Mouse (Mus musculus) limb, embryonic 15.5 days (tissue): ENCODE data around the gene Cog3. TPM values are rescaled to one million over a fixed set of nuclear protein-coding genes. Genes with fewer than 3 reads are reported as not detected.
A peak's percentile ranks its signal among the peaks of the same experiment; 100 is the strongest.

Experiments used
- ATAC-seq: fragments of 200-750 bp; cut with Nextera tagmentation; 2 replicates; pipeline ENCODE4 v1.8.0; 2017; ENCODE audit warnings: low read depth, moderate TSS enrichment; ENCODE audit not compliant: insufficient number of reproducible peaks, low FRiP score, low TSS enrichment
- H3K27ac ChIP-seq: fragments of 300-500 bp; sonication (generic); 2 replicates; pipeline ENCODE4 v1.5.1; 2015; ENCODE audit warnings: moderate library complexity, mild to moderate bottlenecking, inconsistent platforms
- H3K27me3 ChIP-seq: fragments of 300-500 bp; sonication (generic); 2 replicates; pipeline ENCODE4 v1.6.1; 2015; ENCODE audit warnings: inconsistent platforms
- H3K36me3 ChIP-seq: fragments of 300-500 bp; sonication (generic); 2 replicates; pipeline ENCODE4 v1.6.1; 2015; ENCODE audit warnings: inconsistent platforms
- H3K4me1 ChIP-seq: fragments of 300-500 bp; sonication (generic); 2 replicates; pipeline ENCODE4 v1.6.1; 2015; ENCODE audit warnings: inconsistent platforms
- H3K4me2 ChIP-seq: fragments of 300-500 bp; sonication (generic); 2 replicates; pipeline ENCODE4 v1.6.1; 2015; ENCODE audit warnings: mild to moderate bottlenecking, inconsistent platforms
- H3K4me3 ChIP-seq: fragments of 300-500 bp; sonication (generic); 2 replicates; pipeline ENCODE4 v1.5.1; 2015; ENCODE audit warnings: mild to moderate bottlenecking, inconsistent platforms
- H3K9ac ChIP-seq: fragments of 300-500 bp; sonication (generic); 2 replicates; pipeline ENCODE4 v1.6.1; 2015; ENCODE audit warnings: inconsistent platforms
- H3K9me3 ChIP-seq: fragments of 300-500 bp; sonication (generic); 2 replicates; pipeline ENCODE4 v1.6.1; 2016; ENCODE audit warnings: inconsistent platforms
- WGBS: fragments of 180-500 bp; shearing (Covaris S2); methylation state at CpG from one replicate; pipeline ENCODE4 v1.1.7; 2015; 5-methylcytosine and 5-hydroxymethylcytosine counted together
- polyA plus RNA-seq: library from polyadenylated mRNA; unstranded; fragments of >200 nt; fragmentation: Nextera tagmentation; extraction: Ambion mirVana; gene quantifications from 2 replicates; pipeline ENCODE4 v1.2.1, GENCODE M21; 2015

The Cog3 gene
- 20.3 and 22.3 TPM in 2 replicates for polyA plus RNA-seq

- under 1% methylated on average over 78 of the region's 78 CpGs for WGBS
- H3K27me3 ChIP-seq = peaks cover 5% of the 10 kb centered on the region
- H3K4me2 ChIP-seq = peak within 1 kb of the TSS; percentile 52
- H3K4me3 ChIP-seq = peak within 1 kb of the TSS; percentile 96
- ATAC-seq = peak; percentile 94
- peak within 1 kb of the TSS; percentile 80 for H3K9ac ChIP-seq
- H3K9me3 ChIP-seq = no peaks in the 10 kb centered on the region
- peak within 1 kb of the TSS; percentile 89 for H3K27ac ChIP-seq
- H3K36me3 ChIP-seq = 0 out of 2 replicates have a peak, but pooled peaks cover 3% of the 10 kb centered on the region
- peaks cover 15% of the 10 kb centered on the region for H3K4me1 ChIP-seq
These were observed at the start of gene Cog3 for GRCm38 (mm10) chr14:75753991-75754817. TSS of gene Cog3 (minus strand) at chr14:75754517.

- H3K27ac ChIP-seq = no peak overlapping the region
- H3K4me2 ChIP-seq = no peak overlapping the region
- H3K9ac ChIP-seq = no peak overlapping the region
- no peaks in the 10 kb centered on the region for H3K36me3 ChIP-seq
- no peaks in the 10 kb centered on the region for H3K9me3 ChIP-seq
- no peaks in the 10 kb centered on the region for H3K4me1 ChIP-seq
- WGBS = 24% methylated on average over 5 of the region's 5 CpGs
- H3K27me3 ChIP-seq = no peaks in the 10 kb centered on the region
- no peak for ATAC-seq
- H3K4me3 ChIP-seq = no peak overlapping the region
These were observed 43.6 kb upstream of the Cog3 start for GRCm38 (mm10) chr14:75797769-75798386.

- no peaks in the 10 kb centered on the region for H3K9me3 ChIP-seq
- no peak overlapping the region for H3K4me2 ChIP-seq
- H3K27me3 ChIP-seq = no peaks in the 10 kb centered on the region
- H3K9ac ChIP-seq = no peak overlapping the region
- H3K4me3 ChIP-seq = no peak overlapping the region
- 81% methylated on average over 4 of the region's 4 CpGs for WGBS
- ATAC-seq = no peak
- H3K27ac ChIP-seq = no peak overlapping the region
- no peaks in the 10 kb centered on the region for H3K36me3 ChIP-seq
- no peaks in the 10 kb centered on the region for H3K4me1 ChIP-seq
These were observed 41.6 kb upstream of the Cog3 start for GRCm38 (mm10) chr14:75795918-75796317.

- no peaks in the 10 kb centered on the region for H3K27me3 ChIP-seq
- no peaks in the 10 kb centered on the region for H3K9me3 ChIP-seq
- no peak overlapping the region for H3K4me2 ChIP-seq
- H3K9ac ChIP-seq = no peak overlapping the region
- no peak overlapping the region for H3K4me3 ChIP-seq
- H3K27ac ChIP-seq = no peak overlapping the region
- no peaks in the 10 kb centered on the region for H3K4me1 ChIP-seq
- ATAC-seq = no peak
- no peaks in the 10 kb centered on the region for H3K36me3 ChIP-seq
- 70% methylated on average over 5 of the region's 5 CpGs for WGBS
These were observed 40.4 kb upstream of the Cog3 start for GRCm38 (mm10) chr14:75794726-75795125.

GRCm38 (mm10) chr14:75794324-75794723 lies 40.0 kb upstream of the Cog3 start:
- H3K4me1 ChIP-seq = no peaks in the 10 kb centered on the region
- no peak overlapping the region for H3K4me3 ChIP-seq
- no peak for ATAC-seq
- H3K9ac ChIP-seq = no peak overlapping the region
- no peaks in the 10 kb centered on the region for H3K36me3 ChIP-seq
- H3K27ac ChIP-seq = no peak overlapping the region
- 65% methylated on average over 6 of the region's 6 CpGs for WGBS
- H3K9me3 ChIP-seq = no peaks in the 10 kb centered on the region
- H3K4me2 ChIP-seq = no peak overlapping the region
- no peaks in the 10 kb centered on the region for H3K27me3 ChIP-seq

- 85% methylated on average over 4 of the region's 4 CpGs for WGBS
- no peak overlapping the region for H3K4me3 ChIP-seq
- H3K4me2 ChIP-seq = no peak overlapping the region
- no peaks in the 10 kb centered on the region for H3K36me3 ChIP-seq
- peaks cover 3% of the 10 kb centered on the region for H3K27me3 ChIP-seq
- no peak for ATAC-seq
- no peaks in the 10 kb centered on the region for H3K9me3 ChIP-seq
- H3K4me1 ChIP-seq = no peaks in the 10 kb centered on the region
- no peak overlapping the region for H3K27ac ChIP-seq
- no peak overlapping the region for H3K9ac ChIP-seq
These were observed 38.8 kb upstream of the Cog3 start for GRCm38 (mm10) chr14:75793110-75793509.

GRCm38 (mm10) chr14:75791372-75791771 lies 37.1 kb upstream of the Cog3 start:
- Histone ChIP-seq H3K27me3 (peaks cover 9% of the 10 kb centered on the region), H3K4me2 (no peak overlapping the region), H3K9me3 (no peaks in the 10 kb centered on the region), H3K27ac (no peak overlapping the region), H3K9ac (no peak overlapping the region), H3K4me3 (no peak overlapping the region), H3K4me1 (peaks cover under 1% of the 10 kb centered on the region; the same call in 1 of the 2 replicates), H3K36me3 (no peaks in the 10 kb centered on the region)
- 80% methylated on average over 3 of the region's 3 CpGs for WGBS
- ATAC-seq = no peak

GRCm38 (mm10) chr14:75790411-75790996 lies 36.2 kb upstream of the Cog3 start:
- Histone ChIP-seq H3K9me3 (no peaks in the 10 kb centered on the region), H3K9ac (no peak overlapping the region), H3K4me2 (no peak overlapping the region), H3K4me3 (no peak overlapping the region), H3K36me3 (no peaks in the 10 kb centered on the region), H3K4me1 (peaks cover 5% of the 10 kb centered on the region), H3K27me3 (peaks cover 12% of the 10 kb centered on the region), H3K27ac (no peak overlapping the region)
- ATAC-seq = no peak
- WGBS = 80% methylated on average over 3 of the region's 3 CpGs

GRCm38 (mm10) chr14:75789291-75789690 lies 35.0 kb upstream of the Cog3 start:
- no peak overlapping the region for H3K9ac ChIP-seq
- 80% methylated on average over 6 of the region's 6 CpGs for WGBS
- no peaks in the 10 kb centered on the region for H3K36me3 ChIP-seq
- no peak overlapping the region for H3K4me2 ChIP-seq
- no peak overlapping the region for H3K4me3 ChIP-seq
- H3K27me3 ChIP-seq = peaks cover 12% of the 10 kb centered on the region
- no peaks in the 10 kb centered on the region for H3K9me3 ChIP-seq
- no peak overlapping the region for H3K27ac ChIP-seq
- peaks cover 5% of the 10 kb centered on the region for H3K4me1 ChIP-seq
- no peak for ATAC-seq

- Histone ChIP-seq H3K27me3 (peaks cover 12% of the 10 kb centered on the region), H3K4me2 (peak overlapping the region; percentile 91; the same call in 1 of the 2 replicates), H3K36me3 (no peaks in the 10 kb centered on the region), H3K9ac (no peak overlapping the region), H3K4me1 (peaks cover 5% of the 10 kb centered on the region), H3K4me3 (no peak overlapping the region; the same call in 1 of the 2 replicates), H3K27ac (no peak overlapping the region), H3K9me3 (no peaks in the 10 kb centered on the region)
- ATAC-seq = no peak
- WGBS = 28% methylated on average over 7 of the region's 7 CpGs
These were observed 33.5 kb upstream of the Cog3 start for GRCm38 (mm10) chr14:75787794-75788175.

- H3K36me3 ChIP-seq = no peaks in the 10 kb centered on the region
- peaks cover 5% of the 10 kb centered on the region for H3K4me1 ChIP-seq
- WGBS = 5% methylated on average over 51 of the region's 51 CpGs
- H3K27ac ChIP-seq = peak within 1 kb of the TSS; percentile 74; the same call in 1 of the 2 replicates
- peaks cover 12% of the 10 kb centered on the region for H3K27me3 ChIP-seq
- peak; percentile 97 for ATAC-seq
- peak within 1 kb of the TSS; percentile 75 for H3K4me3 ChIP-seq
- no peaks in the 10 kb centered on the region for H3K9me3 ChIP-seq
- peak within 1 kb of the TSS; percentile 91 for H3K4me2 ChIP-seq
- peak within 1 kb of the TSS; percentile 51 for H3K9ac ChIP-seq
These were observed 32.8 kb upstream of the Cog3 start, which contains the start of gene Slc25a30 for GRCm38 (mm10) chr14:75786868-75787793. TSS of gene Slc25a30 (minus strand) at chr14:75787037.
